Mouse (Mus musculus): ENCODE results near the gene Trpm8.

Trpm8 gene

GRCm38 (mm10) chr1:88277098-88277817, at the start of gene Trpm8, which contains the start of gene Hjurp:
Trpm8 (plus strand) TSS chr1:88277661.
Hjurp (minus strand) TSS chr1:88277633.
- DNase-seq (ENCODE audit: low read depth, low spot score), result peak; percentile 98

GRCm38 (mm10) chr1:88228121-88228520, 49.3 kb upstream of the Trpm8 start:
- DNase-seq (ENCODE audit: low read depth, low spot score), result no peak

- no peak for DNase-seq (ENCODE audit: low read depth, low spot score)
These were observed 47.9 kb upstream of the Trpm8 start for GRCm38 (mm10) chr1:88229566-88229965.

GRCm38 (mm10) chr1:88229986-88230385, 47.5 kb upstream of the Trpm8 start:
- DNase-seq (ENCODE audit: low read depth, low spot score), result no peak

- no peak for DNase-seq (ENCODE audit: low read depth, low spot score)
These were observed 47.0 kb upstream of the Trpm8 start for GRCm38 (mm10) chr1:88230421-88230820.

GRCm38 (mm10) chr1:88230981-88231802, 46.3 kb upstream of the Trpm8 start:
- DNase-seq (ENCODE audit: low read depth, low spot score), result no peak

- DNase-seq (ENCODE audit: low read depth, low spot score), result no peak
These were observed 45.5 kb upstream of the Trpm8 start for GRCm38 (mm10) chr1:88231803-88232499.

GRCm38 (mm10) chr1:88232664-88233380, 44.6 kb upstream of the Trpm8 start:
- DNase-seq (ENCODE audit: low read depth, low spot score), result no peak

- DNase-seq (ENCODE audit: low read depth, low spot score), result no peak
These were observed 43.8 kb upstream of the Trpm8 start for GRCm38 (mm10) chr1:88233421-88234247.

- DNase-seq (ENCODE audit: low read depth, low spot score), result no peak
These were observed 43.2 kb upstream of the Trpm8 start for GRCm38 (mm10) chr1:88234248-88234610.

- DNase-seq (ENCODE audit: low read depth, low spot score), result no peak
These were observed 42.8 kb upstream of the Trpm8 start for GRCm38 (mm10) chr1:88234646-88235045.

- no peak for DNase-seq (ENCODE audit: low read depth, low spot score)
These were observed 42.2 kb upstream of the Trpm8 start for GRCm38 (mm10) chr1:88235046-88235893.

GRCm38 (mm10) chr1:88235894-88236415, 41.5 kb upstream of the Trpm8 start:
- no peak for DNase-seq (ENCODE audit: low read depth, low spot score)

- no peak for DNase-seq (ENCODE audit: low read depth, low spot score)
These were observed 40.1 kb upstream of the Trpm8 start for GRCm38 (mm10) chr1:88237311-88237710.

GRCm38 (mm10) chr1:88238771-88239170, 38.7 kb upstream of the Trpm8 start:
- DNase-seq (ENCODE audit: low read depth, low spot score), result no peak

GRCm38 (mm10) chr1:88240072-88240471, 37.4 kb upstream of the Trpm8 start:
- DNase-seq (ENCODE audit: low read depth, low spot score), result no peak

- no peak for DNase-seq (ENCODE audit: low read depth, low spot score)
These were observed 36.9 kb upstream of the Trpm8 start for GRCm38 (mm10) chr1:88240579-88240978.

- DNase-seq (ENCODE audit: low read depth, low spot score), result no peak
These were observed 33.6 kb upstream of the Trpm8 start for GRCm38 (mm10) chr1:88243861-88244260.

GRCm38 (mm10) chr1:88245881-88246280, 31.6 kb upstream of the Trpm8 start:
- DNase-seq (ENCODE audit: low read depth, low spot score), result no peak

GRCm38 (mm10) chr1:88246386-88246785, 31.1 kb upstream of the Trpm8 start:
- no peak for DNase-seq (ENCODE audit: low read depth, low spot score)
